9 mouse cellular contexts compared by ENCODE assay signal in the genomic region with DNA sequence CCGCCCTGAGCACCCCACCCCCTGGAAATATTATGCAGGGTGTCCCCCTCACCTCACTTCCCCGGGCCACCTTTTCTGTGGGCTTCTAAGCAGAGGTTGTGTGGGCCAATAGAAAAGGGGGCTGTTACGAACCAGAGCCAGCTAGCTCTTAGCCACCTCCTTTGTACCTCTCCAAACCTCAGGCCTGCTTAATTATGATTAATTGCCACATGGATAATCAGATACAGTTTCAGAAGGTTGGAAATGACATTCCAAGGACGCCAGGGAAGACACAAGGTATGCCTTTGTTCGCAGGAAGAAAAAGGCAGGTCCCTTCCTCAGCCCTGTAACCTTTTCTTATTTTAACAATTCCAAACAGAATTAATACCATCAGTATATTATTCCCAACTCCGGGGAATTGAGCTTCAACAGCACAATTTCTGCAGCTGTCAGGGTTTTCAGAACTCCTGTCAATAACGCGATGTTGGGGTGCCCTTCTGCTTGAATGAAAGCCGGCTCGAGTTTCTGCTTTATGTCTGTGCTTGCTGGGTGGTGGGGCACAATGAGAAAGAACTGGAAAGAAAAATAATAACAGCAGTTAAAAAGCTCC.
A peak's percentile ranks its signal among the peaks of the same experiment; 100 is the strongest.
DNase-seq lines count a peak whose midpoint lies in the region; ATAC-seq and TF ChIP-seq lines count a peak whose summit lies in the region.
"Had no signal": no experiment of that assay in that cellular context is flagged by ENCODE, and none has a peak within 500 bp of the region (broad histone marks: within the 10 kb centered on the region; RNA-seq: fewer than 3 reads in every experiment).

No protein-coding gene starts in this region.

- DNase-seq in heart, adult 18-20 months = no peak
- DNase-seq in Muller cell, postnatal 12 days (ENCODE audit: inconsistent ontology term) = peak; percentile 58
- DNase-seq in limb, embryonic 14.5 days (ENCODE audit: low spot score) = peak; percentile 11
- no peak for DNase-seq in adrenal gland, postnatal 36 days
- no peak for DNase-seq in gastrocnemius, postnatal 10 days
- DNase-seq: cerebellum, adult 11-12 months had no signal

- H3K4me3 ChIP-seq in heart, embryonic 13.5 days = no peak overlapping the region
- no peak overlapping the region for H3K4me3 ChIP-seq in forebrain, embryonic 15.5 days
- no peak overlapping the region for H3K4me3 ChIP-seq in limb, embryonic 14.5 days (replicated peaks; ENCODE audit: low read length)
- no peak overlapping the region for H3K4me3 ChIP-seq in liver, embryonic 12.5 days

- TF ChIP-seq POLR2A in limb, embryonic 14.5 days (IDR thresholded peaks at IDR 0.05; ENCODE audit: borderline replicate concordance, extremely low read depth, insufficient read depth, insufficient read length) = no peak

- H3K4me1 ChIP-seq in heart, embryonic 13.5 days = peaks cover 36% of the 10 kb centered on the region
- H3K4me1 ChIP-seq in forebrain, embryonic 15.5 days = peaks cover 22% of the 10 kb centered on the region
- peaks cover 38% of the 10 kb centered on the region for H3K4me1 ChIP-seq in limb, embryonic 14.5 days (ENCODE audit: control insufficient read depth, insufficient read depth, low read length)
- no peaks in the 10 kb centered on the region for H3K4me1 ChIP-seq in liver, embryonic 12.5 days

- no peak overlapping the region; the same call in 1 of the 2 replicates for H3K4me2 ChIP-seq in heart, embryonic 13.5 days
- peak overlapping the region; percentile 0; the same call in 1 of the 2 replicates for H3K4me2 ChIP-seq in forebrain, embryonic 15.5 days (replicated peaks)
- peak overlapping the region; percentile 34 for H3K4me2 ChIP-seq in limb, embryonic 14.5 days (replicated peaks; ENCODE audit: low read depth, low read length, severe bottlenecking)
- no peak overlapping the region for H3K4me2 ChIP-seq in liver, embryonic 12.5 days

- H3K36me3 ChIP-seq in heart, embryonic 13.5 days = no peaks in the 10 kb centered on the region
- H3K36me3 ChIP-seq in forebrain, embryonic 15.5 days = no peaks in the 10 kb centered on the region
- no peaks in the 10 kb centered on the region for H3K36me3 ChIP-seq in limb, embryonic 14.5 days (ENCODE audit: control insufficient read depth, insufficient read depth, low read length)
- no peaks in the 10 kb centered on the region for H3K36me3 ChIP-seq in liver, embryonic 12.5 days

- no peaks in the 10 kb centered on the region for H3K9me3 ChIP-seq in heart, embryonic 13.5 days
- H3K9me3 ChIP-seq in forebrain, embryonic 15.5 days = no peaks in the 10 kb centered on the region
- H3K9me3 ChIP-seq in limb, embryonic 14.5 days (ENCODE audit: control insufficient read depth, low read length) = no peaks in the 10 kb centered on the region
- no peaks in the 10 kb centered on the region for H3K9me3 ChIP-seq in liver, embryonic 12.5 days (replicated peaks)

- ATAC-seq in heart, embryonic 13.5 days (ENCODE audit: extremely low read depth, insufficient number of reproducible peaks, low FRiP score, low TSS enrichment) = no peak
- no peak for ATAC-seq in forebrain, embryonic 15.5 days (replicated peaks)
- ATAC-seq in limb, embryonic 14.5 days (ENCODE audit: low FRiP score, low read depth) = peak; percentile 58
- ATAC-seq in liver, embryonic 12.5 days = no peak

- H3K9ac ChIP-seq in heart, embryonic 13.5 days = peak overlapping the region; percentile 50; the same call in 1 of the 2 replicates
- no peak overlapping the region for H3K9ac ChIP-seq in forebrain, embryonic 15.5 days (replicated peaks)
- H3K9ac ChIP-seq in limb, embryonic 14.5 days (ENCODE audit: low read depth, low read length, severe bottlenecking) = no peak overlapping the region
- no peak overlapping the region for H3K9ac ChIP-seq in liver, embryonic 12.5 days

- 55% methylated on average over 10 of the region's 10 CpGs for WGBS in heart, embryonic 13.5 days
- WGBS in forebrain, embryonic 15.5 days = 15% methylated on average over 10 of the region's 10 CpGs
- WGBS in limb, embryonic 14.5 days = 6% methylated on average over 10 of the region's 10 CpGs
- 55% methylated on average over 10 of the region's 10 CpGs for WGBS in liver, embryonic 12.5 days (ENCODE audit: insufficient replicate concordance)

- H3K27ac ChIP-seq in heart, embryonic 13.5 days (replicated peaks) = peak overlapping the region; percentile 58
- H3K27ac ChIP-seq in forebrain, embryonic 15.5 days (replicated peaks) = 0 out of 2 replicates have a peak overlapping the region, but pooled peaks have one; percentile 5
- peak overlapping the region; percentile 79 for H3K27ac ChIP-seq in limb, embryonic 14.5 days (replicated peaks; ENCODE audit: low read depth, low read length)
- H3K27ac ChIP-seq in liver, embryonic 12.5 days = no peak overlapping the region

- H3K27me3 ChIP-seq in heart, embryonic 13.5 days (replicated peaks) = no peaks in the 10 kb centered on the region
- peaks cover 10% of the 10 kb centered on the region; the same call in 1 of the 2 replicates for H3K27me3 ChIP-seq in forebrain, embryonic 15.5 days
- no peaks in the 10 kb centered on the region for H3K27me3 ChIP-seq in limb, embryonic 14.5 days (ENCODE audit: control insufficient read depth, insufficient read depth, low read length)
- no peaks in the 10 kb centered on the region for H3K27me3 ChIP-seq in liver, embryonic 12.5 days (replicated peaks)

Comparison
In these comparisons a context has a peak if more than half of its experiments do, and no peak if none do; other contexts are left out.
1. H3K4me2 ChIP-seq: peak in forebrain, embryonic 15.5 days (single experiment) and limb, embryonic 14.5 days (single experiment); none in heart, embryonic 13.5 days (single experiment) and liver, embryonic 12.5 days (single experiment).
2. DNase-seq: peak in Muller cell, postnatal 12 days (single experiment) and limb, embryonic 14.5 days (single experiment); none in heart, adult 18-20 months (0 of 2), adrenal gland, postnatal 36 days (0 of 2) and gastrocnemius, postnatal 10 days (single experiment).